Comparison of ENCODE assay signal across 27 mouse cellular contexts in genomic region chr15:61708928-61709327, GRCm38 (mm10).
DNase-seq lines count a peak whose midpoint lies in the region; ATAC-seq and TF ChIP-seq lines count a peak whose summit lies in the region.
"Had no signal": no experiment of that assay in that cellular context is flagged by ENCODE, and none has a peak within 500 bp of the region (broad histone marks: within the 10 kb centered on the region; RNA-seq: fewer than 3 reads in every experiment).

No protein-coding gene starts in this region.

- no peak overlapping the region for H3K4me2 ChIP-seq in lung, embryonic 14.5 days
- no peak overlapping the region for H3K4me2 ChIP-seq in midbrain, embryonic 14.5 days (ENCODE audit: low read length)
- no peak overlapping the region for H3K4me2 ChIP-seq in midbrain, embryonic 11.5 days
- H3K4me2 ChIP-seq: embryonic facial prominence, embryonic 12.5 days; embryonic facial prominence, embryonic 15.5 days; forebrain, embryonic 13.5 days; heart, embryonic 11.5 days; hindbrain, embryonic 13.5 days had no signal

- no peaks in the 10 kb centered on the region for H3K9me3 ChIP-seq in lung, embryonic 14.5 days (ENCODE audit: low read depth, low read length)
- no peaks in the 10 kb centered on the region for H3K9me3 ChIP-seq in midbrain, embryonic 14.5 days (ENCODE audit: control insufficient read depth, low read length)
- no peaks in the 10 kb centered on the region for H3K9me3 ChIP-seq in midbrain, embryonic 11.5 days (ENCODE audit: control insufficient read depth, low read length)
- H3K9me3 ChIP-seq: embryonic facial prominence, embryonic 12.5 days; embryonic facial prominence, embryonic 15.5 days; forebrain, embryonic 13.5 days; G1E; hindbrain, embryonic 10.5 days; hindbrain, embryonic 13.5 days had no signal

- H3K36me3 ChIP-seq in lung, embryonic 14.5 days (ENCODE audit: insufficient read depth), result no peaks in the 10 kb centered on the region
- H3K36me3 ChIP-seq in midbrain, embryonic 14.5 days (ENCODE audit: control insufficient read depth, insufficient read depth, low read length), result no peaks in the 10 kb centered on the region
- no peaks in the 10 kb centered on the region for H3K36me3 ChIP-seq in midbrain, embryonic 11.5 days (ENCODE audit: control insufficient read depth, insufficient read depth, low read length)
- H3K36me3 ChIP-seq: embryonic facial prominence, embryonic 12.5 days; embryonic facial prominence, embryonic 15.5 days; G1E; hindbrain, embryonic 10.5 days; hindbrain, embryonic 13.5 days had no signal

- no peak overlapping the region for H3K27ac ChIP-seq in lung, embryonic 14.5 days (ENCODE audit: low read depth)
- H3K27ac ChIP-seq in midbrain, embryonic 14.5 days (replicated peaks; ENCODE audit: low read depth, low read length), result no peak overlapping the region
- no peak overlapping the region for H3K27ac ChIP-seq in midbrain, embryonic 11.5 days (ENCODE audit: low read depth, low read length)
- H3K27ac ChIP-seq: embryonic facial prominence, embryonic 12.5 days; embryonic facial prominence, embryonic 15.5 days; forebrain, embryonic 13.5 days; hindbrain, embryonic 10.5 days; hindbrain, embryonic 13.5 days had no signal

- no peak overlapping the region for H3K9ac ChIP-seq in lung, embryonic 14.5 days
- H3K9ac ChIP-seq in midbrain, embryonic 14.5 days (replicated peaks; ENCODE audit: low read length), result no peak overlapping the region
- H3K9ac ChIP-seq in midbrain, embryonic 11.5 days (ENCODE audit: low read length), result no peak overlapping the region
- H3K9ac ChIP-seq: embryonic facial prominence, embryonic 12.5 days; embryonic facial prominence, embryonic 15.5 days; forebrain, embryonic 13.5 days; hindbrain, embryonic 13.5 days had no signal

- no peak for TF ChIP-seq CTCF in lung, embryonic 14.5 days (IDR thresholded peaks at IDR 0.05; ENCODE audit: low read depth)

- no peak for ATAC-seq in lung, embryonic 14.5 days (ENCODE audit: insufficient read depth)
- peak; percentile 37; the same call in 1 of the 2 replicates for ATAC-seq in midbrain, embryonic 14.5 days (ENCODE audit: low FRiP score, low TSS enrichment)
- ATAC-seq in midbrain, embryonic 11.5 days (ENCODE audit: low FRiP score), result no peak
- ATAC-seq in inflammation-experienced regulatory T-cells, adult 6 months, result no peak
- ATAC-seq: forebrain, embryonic 13.5 days; forebrain, embryonic 16.5 days; hindbrain, embryonic 16.5 days; Patski had no signal

- 61% methylated on average over 4 of the region's 4 CpGs for WGBS in lung, embryonic 14.5 days
- 51% methylated on average over 4 of the region's 4 CpGs for WGBS in midbrain, embryonic 14.5 days
- WGBS in midbrain, embryonic 11.5 days, result 80% methylated on average over 4 of the region's 4 CpGs

- peak; percentile 20 for DNase-seq in lung, embryonic 14.5 days
- DNase-seq in lung, postnatal 36 days, result no peak
- peak; percentile 31 for DNase-seq in midbrain, embryonic 14.5 days
- DNase-seq in midbrain, embryonic 11.5 days (ENCODE audit: low spot score, missing footprints), result no peak
- DNase-seq in retina, embryonic 14.5 days (ENCODE audit: low spot score), result peak; percentile 26
- DNase-seq: adrenal gland, postnatal 10 days; adrenal gland, postnatal 36 days; B cell, adult 2 months; cerebellum, adult 11 months; cerebellum, adult 2 months; cerebellum, adult 9-11 months; cerebellum, postnatal 25 days; gastrocnemius, postnatal 10 days; gastrocnemius, postnatal 36 days; heart, postnatal 36 days had no signal

- 0 out of 2 replicates have a peak, but pooled peaks cover 5% of the 10 kb centered on the region for H3K4me1 ChIP-seq in lung, embryonic 14.5 days (ENCODE audit: insufficient read depth)
- no peaks in the 10 kb centered on the region for H3K4me1 ChIP-seq in midbrain, embryonic 14.5 days (ENCODE audit: control insufficient read depth, insufficient read depth, low read length)
- no peaks in the 10 kb centered on the region for H3K4me1 ChIP-seq in midbrain, embryonic 11.5 days (ENCODE audit: control insufficient read depth, insufficient read depth, low read length)
- H3K4me1 ChIP-seq: embryonic facial prominence, embryonic 12.5 days; forebrain, embryonic 13.5 days; hindbrain, embryonic 10.5 days; hindbrain, embryonic 13.5 days had no signal

- no peak overlapping the region for H3K4me3 ChIP-seq in lung, embryonic 14.5 days (ENCODE audit: low read depth, low read length)
- no peak overlapping the region for H3K4me3 ChIP-seq in midbrain, embryonic 14.5 days (replicated peaks; ENCODE audit: low read depth, low read length)
- H3K4me3 ChIP-seq in midbrain, embryonic 11.5 days (ENCODE audit: low read depth, low read length), result no peak overlapping the region
- H3K4me3 ChIP-seq: embryonic facial prominence, embryonic 12.5 days; embryonic facial prominence, embryonic 15.5 days; forebrain, embryonic 13.5 days; hindbrain, embryonic 10.5 days; hindbrain, embryonic 13.5 days had no signal

- H3K27me3 ChIP-seq in lung, embryonic 14.5 days (ENCODE audit: insufficient read depth, low read length), result no peaks in the 10 kb centered on the region
- no peaks in the 10 kb centered on the region for H3K27me3 ChIP-seq in midbrain, embryonic 14.5 days (ENCODE audit: control insufficient read depth, insufficient read depth, low read length)
- H3K27me3 ChIP-seq in midbrain, embryonic 11.5 days (ENCODE audit: control insufficient read depth, insufficient read depth, low read length), result no peaks in the 10 kb centered on the region
- H3K27me3 ChIP-seq: CH12.LX; embryonic facial prominence, embryonic 12.5 days; embryonic facial prominence, embryonic 15.5 days; forebrain, embryonic 13.5 days; hindbrain, embryonic 13.5 days; Patski had no signal

Comparison
In these comparisons a context has a peak if more than half of its experiments do, and no peak if none do; other contexts are left out.
1. DNase-seq: peak in lung, embryonic 14.5 days (single experiment), midbrain, embryonic 14.5 days (single experiment) and retina, embryonic 14.5 days (single experiment); none in lung, postnatal 36 days (single experiment) and midbrain, embryonic 11.5 days (single experiment).